Mouse (Mus musculus): ENCODE data around the gene Card6.

DNA sequence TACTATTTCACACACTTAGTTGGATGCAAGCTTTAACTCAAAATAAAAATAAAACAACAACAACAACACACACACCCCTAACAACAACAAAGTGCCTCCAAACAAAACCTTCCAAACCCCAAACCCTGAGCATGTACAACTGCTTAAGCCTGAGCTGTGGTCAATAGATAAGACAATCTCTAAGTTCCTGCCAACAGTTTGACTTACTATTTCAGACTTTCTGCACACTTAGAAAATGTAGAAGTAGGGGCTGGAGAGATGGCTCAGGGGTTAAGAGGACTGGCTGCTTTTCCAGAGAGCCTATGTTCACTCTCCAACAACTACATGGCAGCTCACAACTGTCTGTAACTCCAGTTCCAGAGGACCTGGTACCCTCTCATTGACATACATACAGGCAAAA lies 32.0 kb upstream of the Card6 start:
- TF ChIP-seq POLR2A (IDR thresholded peaks at IDR 0.05; ENCODE audit: borderline replicate concordance, low read depth, low read length) (no peak), CTCF (IDR thresholded peaks at IDR 0.05; ENCODE audit: low read depth, low read length) (no peak)
